Mouse (Mus musculus) testis, adult 2 months (tissue): ENCODE measurements around the gene 4930556J24Rik.

Experiments used
- CTCF ChIP-seq: fragments of 200-500 bp; IDR thresholded peaks from 2 replicates; pipeline ENCODE4 v1.5.1; 2012; ENCODE audit warnings: low read depth, mild to moderate bottlenecking, inconsistent platforms, low read length, moderate library complexity; ENCODE audit not compliant: control insufficient read depth, insufficient read depth, insufficient replicate concordance
- POLR2A ChIP-seq: fragments of 200-500 bp; IDR thresholded peaks from 2 replicates; pipeline ENCODE4 v1.6.1; 2012; ENCODE audit warnings: low read depth, mild to moderate bottlenecking, inconsistent platforms, low read length, moderate library complexity; ENCODE audit not compliant: control insufficient read depth

DNA sequence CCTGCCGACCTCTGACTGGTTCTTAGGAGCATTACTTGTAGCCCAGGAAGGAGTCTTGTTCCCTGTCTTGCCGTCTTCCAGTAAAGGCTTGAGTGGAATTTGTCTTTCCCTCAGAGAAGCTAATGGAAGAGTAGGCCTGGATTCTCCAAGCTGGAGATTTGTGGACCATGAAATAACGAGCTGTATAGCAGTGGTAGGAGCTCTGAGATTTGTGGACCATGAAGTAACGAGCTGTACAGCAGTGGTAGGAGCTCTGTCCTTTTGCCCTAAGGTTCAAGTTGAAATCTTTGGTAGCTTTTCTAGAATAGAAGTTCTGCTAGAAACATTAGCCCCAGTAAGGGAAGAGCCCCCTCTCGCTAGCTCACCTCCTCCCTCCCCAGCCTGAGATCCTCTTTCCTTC lies 1.8 kb upstream of the 4930556J24Rik start:
- no peak for TF ChIP-seq POLR2A
- no peak for TF ChIP-seq CTCF
